Mouse (Mus musculus): ENCODE data around the gene Pccb. TPM values are rescaled to one million over a fixed set of nuclear protein-coding genes. Genes with fewer than 3 reads are reported as not detected.

Gene Pccb
- polyA plus RNA-seq, 1 experiment: 71.8 TPM

- no peak for DNase-seq (ENCODE audit: low read depth, low spot score)
- 94% methylated on average over 2 of the region's 2 CpGs for WGBS
Observed at GRCm38 (mm10) chr9:100992191-100992590, 42.5 kb downstream of the Pccb start.

DNA sequence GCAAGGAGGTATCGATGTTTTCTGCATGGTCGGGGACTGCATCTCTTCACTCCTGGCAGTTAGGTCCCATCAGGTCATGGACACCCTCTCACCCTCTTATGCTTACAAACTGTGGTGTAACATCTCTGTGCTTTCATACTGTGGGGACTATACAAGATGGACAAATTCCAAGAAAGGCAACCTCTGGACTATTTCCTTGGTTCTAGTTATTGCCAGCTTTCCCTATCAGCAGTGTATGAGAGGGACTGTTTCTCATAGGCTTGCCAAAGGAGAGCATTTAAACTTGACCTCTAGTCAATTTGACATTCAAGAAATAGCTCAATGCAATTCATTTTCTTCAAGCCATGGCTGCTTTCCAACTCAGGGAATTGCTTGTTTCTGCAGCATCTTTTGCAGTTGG, 43.4 kb downstream of the Pccb start:
- WGBS: 94% methylated on average over 2 of the region's 2 CpGs
- DNase-seq (ENCODE audit: low read depth, low spot score): no peak

GRCm38 (mm10) chr9:100990609-100991008, 44.1 kb downstream of the Pccb start:
- no peak for DNase-seq (ENCODE audit: low read depth, low spot score)
- WGBS: 67% methylated on average over 5 of the region's 5 CpGs

GRCm38 (mm10) chr9:100987850-100988249, 46.8 kb downstream of the Pccb start:
- WGBS: 88% methylated on average over 3 of the region's 3 CpGs
- DNase-seq (ENCODE audit: low read depth, low spot score): no peak

GRCm38 (mm10) chr9:100987006-100987405, 47.7 kb downstream of the Pccb start:
- WGBS: 95% methylated on average over 5 of the region's 5 CpGs
- DNase-seq (ENCODE audit: low read depth, low spot score): no peak

GRCm38 (mm10) chr9:100984381-100985310, 50.1 kb downstream of the Pccb start:
- DNase-seq (ENCODE audit: low read depth, low spot score): no peak
- 95% methylated on average over 25 of the region's 25 CpGs for WGBS

DNA sequence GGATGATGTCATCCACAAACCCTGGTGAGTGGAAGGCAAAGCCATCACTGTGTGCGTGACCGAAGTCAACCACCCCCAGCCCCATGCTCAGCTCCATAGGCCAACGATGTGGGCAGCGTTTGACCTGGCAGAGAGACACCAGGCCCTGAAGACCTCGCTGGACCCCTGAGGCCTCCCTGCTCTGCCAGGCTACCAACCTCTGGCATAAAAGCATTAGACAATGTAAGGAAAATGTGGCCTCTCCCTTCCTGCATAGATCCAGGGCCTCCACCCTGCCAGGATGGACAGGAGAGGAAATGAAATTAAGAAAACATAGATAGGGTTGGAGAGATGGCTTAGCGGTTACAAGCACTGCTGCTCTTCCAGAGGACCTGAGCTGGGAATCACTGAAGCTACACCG, 51.9 kb downstream of the Pccb start:
- 93% methylated on average over 7 of the region's 7 CpGs for WGBS

GRCm38 (mm10) chr9:100979260-100979659, 55.4 kb downstream of the Pccb start:
- WGBS: 74% methylated on average over 5 of the region's 5 CpGs

More for the DNA sequence above, 51.9 kb downstream of the Pccb start:
- no peak for DNase-seq (ENCODE audit: low read depth, low spot score)

GRCm38 (mm10) chr9:100978666-100979065, 56.0 kb downstream of the Pccb start:
- WGBS: 95% methylated on average over 5 of the region's 5 CpGs
- DNase-seq (ENCODE audit: low read depth, low spot score): no peak

More at GRCm38 (mm10) chr9:100979260-100979659, 55.4 kb downstream of the Pccb start:
- DNase-seq (ENCODE audit: low read depth, low spot score): no peak

DNA sequence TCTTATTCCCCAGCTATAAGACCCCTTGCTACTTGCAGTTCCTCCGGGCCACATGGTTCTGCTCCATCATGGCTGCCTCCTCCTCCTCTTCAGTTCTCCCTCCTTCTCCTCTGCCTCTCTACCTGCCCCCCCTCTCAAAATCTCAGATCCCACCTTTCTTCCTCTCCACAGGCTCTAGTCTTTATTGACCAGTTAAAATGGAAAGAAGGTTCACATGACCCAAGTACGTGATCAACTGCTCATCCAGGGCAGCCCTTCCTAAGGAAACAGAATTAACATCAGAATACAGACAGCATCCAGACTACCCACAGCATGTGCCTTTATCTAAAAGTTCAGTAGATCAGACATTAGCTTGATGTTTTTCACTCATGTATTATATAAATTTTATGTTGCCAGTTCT, 65.2 kb downstream of the Pccb start:
- no peak for DNase-seq (ENCODE audit: low read depth, low spot score)
- 93% methylated on average over 2 of the region's 2 CpGs for WGBS

GRCm38 (mm10) chr9:100964106-100964505, 70.6 kb downstream of the Pccb start:
- 84% methylated on average over 4 of the region's 4 CpGs for WGBS
- DNase-seq (ENCODE audit: low read depth, low spot score): no peak

DNA sequence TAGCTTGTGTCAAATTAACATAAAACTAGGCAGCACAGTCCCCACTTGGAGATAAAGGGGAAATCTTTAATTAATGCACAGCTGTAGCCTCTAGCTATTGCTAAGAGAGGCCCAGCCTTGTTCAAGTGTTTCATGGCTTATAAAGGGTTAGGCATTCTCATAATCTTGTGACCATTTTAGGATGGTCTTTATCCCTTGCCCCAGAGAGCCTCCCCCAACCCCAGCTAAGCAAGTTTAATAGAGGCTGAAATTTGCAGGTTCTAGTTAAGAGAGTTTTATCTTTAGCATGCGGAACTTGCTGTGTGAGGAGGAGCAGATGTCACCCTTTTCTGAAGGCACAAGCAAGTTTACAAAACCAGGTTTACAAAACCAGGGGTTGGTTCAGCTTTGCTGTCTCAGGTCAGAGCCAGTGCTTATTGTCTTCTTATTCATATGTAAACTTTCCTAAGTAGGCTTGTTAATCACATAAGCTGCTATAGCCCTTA, 71.2 kb downstream of the Pccb start:
- no peak for DNase-seq (ENCODE audit: low read depth, low spot score)
- WGBS: 86% methylated on average over 1 of the region's 1 CpGs

GRCm38 (mm10) chr9:100962903-100963427, 71.7 kb downstream of the Pccb start:
- WGBS: 79% methylated on average over 5 of the region's 5 CpGs
- DNase-seq (ENCODE audit: low read depth, low spot score): no peak

DNA sequence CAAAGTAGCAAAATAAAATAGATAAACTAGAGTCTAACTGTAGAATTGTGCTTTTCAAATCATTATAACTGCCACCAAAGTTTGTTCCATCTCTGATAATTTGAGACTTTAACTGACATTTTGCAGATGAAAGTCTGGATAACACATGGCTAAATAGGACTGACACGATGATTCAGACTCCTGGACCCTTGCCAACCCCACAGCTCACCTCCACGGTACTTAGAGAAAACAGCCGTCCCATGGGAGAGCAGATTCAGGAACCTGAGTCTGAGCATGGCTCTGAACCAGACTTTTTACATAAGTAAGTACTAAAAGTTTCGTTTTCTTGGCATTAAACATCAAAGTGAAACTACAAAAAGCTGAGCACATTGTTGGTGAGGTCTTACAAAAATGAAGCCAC, 83.2 kb downstream of the Pccb start:
- 21% methylated on average over 4 of the region's 4 CpGs for WGBS
- DNase-seq (ENCODE audit: low read depth, low spot score): peak; percentile 8

DNA sequence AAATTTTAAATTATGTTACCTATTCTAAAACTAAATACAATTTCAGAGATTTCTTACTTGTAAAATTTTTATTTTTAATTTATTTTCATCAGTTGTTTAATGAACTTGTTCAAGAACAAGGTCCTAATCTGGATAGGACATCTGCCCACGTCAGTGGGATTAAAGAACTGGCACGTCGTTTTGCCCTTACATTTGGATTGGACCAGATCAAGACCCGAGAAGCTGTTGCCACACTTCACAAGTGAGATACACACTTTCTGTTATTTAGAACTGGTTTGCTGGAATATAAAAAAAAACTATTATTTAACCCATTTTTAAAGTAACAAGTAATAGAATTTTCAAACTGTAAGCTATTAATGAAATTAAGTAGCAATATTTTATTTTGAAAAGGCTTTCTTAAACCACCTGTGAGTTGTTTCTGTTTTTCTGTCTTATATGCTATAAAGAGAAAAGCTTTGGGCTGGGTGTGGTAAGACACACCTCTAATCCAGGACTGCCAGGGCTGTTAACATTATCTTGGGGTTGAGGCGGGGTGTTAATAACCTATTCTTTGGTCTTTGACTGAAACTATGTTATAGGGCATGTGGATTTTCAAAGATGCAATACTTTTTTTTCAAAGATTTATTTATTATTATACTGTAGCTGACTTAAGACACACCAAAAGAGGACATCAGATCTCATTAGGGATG, 89.9 kb downstream of the Pccb start:
- DNase-seq (ENCODE audit: low read depth, low spot score): no peak
- 84% methylated on average over 5 of the region's 5 CpGs for WGBS

GRCm38 (mm10) chr9:100942042-100942441, 92.7 kb downstream of the Pccb start:
- 90% methylated on average over 2 of the region's 2 CpGs for WGBS

More at GRCm38 (mm10) chr9:100942042-100942441, 92.7 kb downstream of the Pccb start:
- no peak for DNase-seq (ENCODE audit: low read depth, low spot score)
